Mouse (Mus musculus): ENCODE results near the gene Ifna1. TPM values are rescaled to one million over a fixed set of nuclear protein-coding genes. Genes with fewer than 3 reads are reported as not detected.

The Ifna1 gene
- not detected for total RNA-seq (2023)

DNA sequence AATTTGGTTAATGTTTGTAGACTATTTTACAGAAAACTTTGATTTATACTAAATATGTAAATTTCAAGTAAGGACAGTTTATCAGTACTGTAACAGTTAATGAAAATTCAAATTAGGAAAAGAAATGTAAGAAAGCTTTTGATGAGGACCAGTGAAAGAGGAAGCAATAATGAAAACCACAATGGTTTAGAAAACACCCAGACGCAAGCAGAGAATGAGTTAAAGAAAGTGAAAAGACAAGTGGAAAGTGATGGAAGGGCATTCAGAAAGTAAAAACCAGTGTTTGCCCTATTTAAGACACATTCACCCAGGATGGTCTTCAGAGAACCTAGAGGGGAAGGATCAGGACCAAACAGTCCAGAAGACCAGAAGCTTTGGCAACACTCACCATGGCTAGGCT is at the start of gene Ifna1:
Gene Ifna1 (plus strand): TSS at position 390 of the 400 bp plus-strand sequence.

DNA sequence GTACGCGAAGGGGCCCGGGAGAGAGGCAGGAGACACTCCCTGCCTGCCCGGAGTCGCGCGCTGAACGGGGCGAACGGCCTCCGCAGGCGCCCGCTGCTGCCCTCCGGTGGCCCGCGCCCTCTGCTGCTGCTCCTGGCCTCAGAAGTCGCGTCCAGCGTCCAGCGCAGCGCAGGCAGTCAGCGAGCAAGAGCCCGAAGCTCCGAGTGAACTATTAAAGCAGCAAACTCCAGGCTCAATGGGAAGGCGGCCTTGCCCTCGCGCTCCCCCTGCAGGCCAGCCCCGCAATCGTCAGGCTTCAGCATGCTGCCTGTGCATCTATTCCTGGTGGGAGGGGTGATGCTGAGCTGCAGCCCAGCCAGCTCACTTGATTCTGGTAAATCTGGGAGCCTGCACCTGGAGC is 46.9 kb upstream of the Ifna1 start, which contains the start of gene Gm13287:
Gene Gm13287 (plus strand): TSS at position 301 of the 400 bp plus-strand sequence.

DNA sequence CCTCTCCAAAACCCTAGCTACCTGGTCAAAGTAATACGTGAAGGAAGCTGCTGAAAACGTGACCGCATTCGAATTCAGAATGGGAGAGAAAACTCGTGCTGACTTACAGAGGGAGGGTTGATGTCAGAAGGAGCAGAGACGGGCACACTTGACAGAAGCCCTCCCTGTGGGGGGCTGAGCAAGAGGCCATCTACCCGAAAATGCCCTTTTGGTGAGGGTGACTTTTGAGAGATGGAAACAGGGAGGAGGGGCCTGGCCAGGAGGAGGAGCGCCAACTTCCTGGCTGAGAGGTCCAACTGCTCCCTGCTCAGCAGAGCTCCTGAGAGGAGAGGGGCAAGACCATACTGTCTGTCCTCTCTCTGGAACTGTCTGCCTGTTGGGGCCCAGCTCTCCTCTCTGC is 44.7 kb upstream of the Ifna1 start, which contains the start of gene Gm13288:
Gene Gm13288 (plus strand): TSS at position 301 of the 400 bp plus-strand sequence.

DNA sequence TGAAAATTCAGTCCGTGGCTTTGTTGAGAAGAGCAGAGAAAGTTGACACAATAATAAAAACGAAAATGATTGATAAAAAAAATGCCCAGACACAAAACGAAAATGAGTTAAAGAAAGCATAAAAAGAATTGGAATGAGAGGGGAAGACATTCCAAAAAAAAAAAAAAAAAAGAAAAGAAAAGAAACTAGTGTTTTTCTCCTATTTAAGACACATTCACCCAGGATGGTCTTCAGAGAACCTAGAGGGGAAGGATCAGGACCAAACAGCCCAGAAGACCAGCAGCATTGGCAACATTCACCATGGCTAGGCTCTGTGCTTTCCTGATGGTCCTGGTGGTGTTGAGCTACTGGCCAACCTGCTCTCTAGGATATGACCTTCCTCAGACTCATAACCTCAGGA is 34.0 kb upstream of the Ifna1 start, which contains the start of gene Ifna7:
Gene Ifna7 (plus strand): TSS at position 301 of the 400 bp plus-strand sequence.

DNA sequence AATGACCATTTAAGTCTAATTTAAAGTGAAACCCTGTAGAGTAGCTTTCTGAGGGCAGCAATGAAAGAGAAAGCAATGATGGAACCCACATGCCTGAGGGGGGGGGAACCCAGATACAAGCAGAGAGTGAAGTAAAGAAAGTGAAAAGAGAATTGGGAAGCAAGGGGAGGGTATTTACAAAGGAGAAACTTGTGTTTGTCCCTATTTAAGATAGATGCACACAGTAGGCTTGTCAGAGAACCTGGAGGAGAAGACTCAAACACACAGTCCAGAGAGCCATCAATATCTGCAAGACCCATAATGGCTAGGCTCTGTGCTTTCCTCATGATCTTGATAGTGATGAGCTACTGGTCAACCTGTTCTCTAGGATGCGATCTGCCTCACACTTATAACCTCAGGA is 30.2 kb upstream of the Ifna1 start, which contains the start of gene Ifna11:
Gene Ifna11 (plus strand): TSS at position 301 of the 400 bp plus-strand sequence.

DNA sequence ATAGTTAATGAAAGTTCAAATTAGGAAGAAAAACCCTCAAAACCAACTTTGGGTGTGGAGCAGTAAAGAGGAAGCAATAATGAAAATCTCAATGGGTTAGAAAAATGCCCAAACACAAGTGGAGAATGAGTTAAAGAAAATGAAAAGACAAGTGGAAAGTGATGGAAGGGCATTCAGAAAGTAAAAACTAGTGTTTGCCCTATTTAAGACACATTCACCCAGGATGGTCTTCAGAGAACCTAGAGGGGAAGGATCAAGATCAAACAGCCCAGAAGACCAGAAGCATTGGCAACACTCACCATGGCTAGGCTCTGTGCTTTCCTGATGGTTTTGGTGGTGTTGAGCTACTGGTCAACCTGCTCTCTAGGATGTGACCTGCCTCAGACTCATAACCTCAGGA is 22.8 kb upstream of the Ifna1 start, which contains the start of gene Ifna6:
Gene Ifna6 (plus strand): TSS at position 301 of the 400 bp plus-strand sequence.

DNA sequence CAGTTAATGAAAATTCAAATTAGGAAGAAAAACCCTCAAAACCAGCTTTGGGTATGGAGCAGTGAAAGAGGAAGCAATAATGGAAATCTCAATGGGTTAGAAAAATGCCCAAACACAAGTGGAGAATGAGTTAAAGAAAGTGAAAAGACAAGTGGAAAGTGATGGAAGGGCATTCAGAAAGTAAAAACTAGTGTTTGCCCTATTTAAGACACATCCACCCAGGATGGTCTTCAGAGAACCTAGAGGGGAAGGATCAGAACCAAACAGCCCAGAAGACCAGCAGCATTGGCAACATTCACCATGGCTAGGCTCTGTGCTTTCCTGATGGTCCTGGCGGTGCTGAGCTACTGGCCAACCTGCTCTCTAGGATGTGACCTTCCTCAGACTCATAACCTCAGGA is 14.7 kb upstream of the Ifna1 start, which contains the start of gene Ifna5:
Gene Ifna5 (plus strand): TSS at position 301 of the 400 bp plus-strand sequence.

DNA sequence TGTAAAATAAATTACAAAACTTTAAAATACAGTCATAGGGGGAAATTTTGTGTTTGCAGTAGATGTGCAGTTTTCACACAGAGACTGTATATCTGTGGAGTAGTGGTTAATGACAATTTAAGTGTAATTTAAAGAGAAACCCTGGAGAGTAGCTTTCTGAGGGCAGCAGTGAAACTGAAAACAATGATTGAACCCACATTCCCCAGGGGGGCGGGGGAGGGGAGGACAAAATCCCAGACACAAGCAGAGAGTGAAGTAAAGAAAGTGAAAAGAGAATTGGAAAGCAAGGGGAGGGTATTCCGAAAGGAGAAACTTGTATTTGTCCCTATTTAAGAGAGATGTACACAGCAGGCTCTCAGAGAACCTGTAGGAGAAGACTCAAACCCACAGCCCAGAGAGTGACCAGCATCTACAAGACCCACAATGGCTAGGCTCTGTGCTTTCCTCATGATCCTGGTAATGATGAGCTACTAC is 8.4 kb upstream of the Ifna1 start, which contains the start of gene Ifna4:
Gene Ifna4 (plus strand): TSS at position 424 of the 474 bp plus-strand sequence.

DNA sequence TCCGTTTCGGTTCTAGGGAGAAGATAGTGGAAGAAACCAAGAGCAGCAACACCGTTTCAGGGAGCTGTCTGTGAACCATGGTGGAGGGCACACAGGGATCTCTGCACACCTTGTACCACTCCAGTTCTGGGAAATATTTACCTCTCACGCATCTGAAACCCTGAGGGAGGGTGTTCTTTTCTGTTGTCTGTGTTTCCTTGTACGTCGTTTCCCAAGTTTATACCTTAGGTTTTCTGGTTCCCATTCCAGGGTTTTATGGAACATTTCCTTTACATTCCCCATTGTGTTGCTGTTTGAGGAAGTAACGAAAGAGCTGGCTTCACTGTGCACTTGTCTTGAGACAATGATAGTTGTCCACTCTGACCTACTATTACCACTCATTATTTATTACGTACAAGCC is 30.2 kb downstream of the Ifna1 start, which contains the start of gene Ifne:
Gene Ifne (minus strand): TSS at position 101 of the 400 bp plus-strand sequence.

Other genes with a start within 250 kb of the Ifna1 start
- not detected for gene Ifna12, start 246.7 kb upstream of the Ifna1 start, total RNA-seq (2023)
- gene C87499, start 215.7 kb upstream of the Ifna1 start, total RNA-seq (2023): not detected
- gene Ifna13, start 205.6 kb upstream of the Ifna1 start, total RNA-seq (2023): not detected
- not detected for gene Ifna16, start 173.2 kb upstream of the Ifna1 start, total RNA-seq (2023)
- gene Ifna2, start 166.2 kb upstream of the Ifna1 start, total RNA-seq (2023): not detected
- gene Ifnab, start 158.7 kb upstream of the Ifna1 start, total RNA-seq (2023): not detected
- gene Gm26566, start 128.3 kb upstream of the Ifna1 start, total RNA-seq (2023): 1 to 10 TPM; 1.5 to 2.7 TPM
- 10 to 100 TPM; 48.9 to 52.0 TPM for gene Klhl9, start 127.6 kb upstream of the Ifna1 start, total RNA-seq (2023)
- gene Gm13271, start 95.2 kb upstream of the Ifna1 start, total RNA-seq (2023): not detected
- gene Gm13283, start 90.0 kb upstream of the Ifna1 start, total RNA-seq (2023): not detected
- gene Gm13290, start 76.3 kb upstream of the Ifna1 start, total RNA-seq (2023): under 1 TPM in 1 of 2 experiments, not detected in 1; 0.64 TPM
- not detected for gene Gm13289, start 73.2 kb upstream of the Ifna1 start, total RNA-seq (2023)
- not detected for gene Gm13272, start 70.2 kb upstream of the Ifna1 start, total RNA-seq (2023)
- gene Ifnz, start 68.0 kb upstream of the Ifna1 start, total RNA-seq (2023): not detected
- not detected for gene Gm13276, start 64.4 kb upstream of the Ifna1 start, total RNA-seq (2023)
- not detected for gene Gm13277, start 61.5 kb upstream of the Ifna1 start, total RNA-seq (2023)
- not detected for gene Gm13278, start 58.5 kb upstream of the Ifna1 start, total RNA-seq (2023)
- gene Gm13275, start 55.6 kb upstream of the Ifna1 start, total RNA-seq (2023): not detected
- gene Gm13279, start 52.7 kb upstream of the Ifna1 start, total RNA-seq (2023): not detected
- gene Gm13285, start 50.4 kb upstream of the Ifna1 start, total RNA-seq (2023): not detected
- not detected for gene Gm13287, start 46.8 kb upstream of the Ifna1 start, total RNA-seq (2023)
- gene Gm13288, start 44.6 kb upstream of the Ifna1 start, total RNA-seq (2023): not detected
- gene Ifna7, start 33.9 kb upstream of the Ifna1 start, total RNA-seq (2023): not detected
- not detected for gene Ifna11, start 30.1 kb upstream of the Ifna1 start, total RNA-seq (2023)
- gene Ifna6, start 22.7 kb upstream of the Ifna1 start, total RNA-seq (2023): not detected
- gene Ifna5, start 14.6 kb upstream of the Ifna1 start, total RNA-seq (2023): not detected
- gene Ifna4, start 8.2 kb upstream of the Ifna1 start, total RNA-seq (2023): not detected
- gene Ifne, start 30.1 kb downstream of the Ifna1 start, total RNA-seq (2023): not detected